Mouse (Mus musculus): ENCODE data around the gene Pip4k2a. TPM values are rescaled to one million over a fixed set of nuclear protein-coding genes. Genes with fewer than 3 reads are reported as not detected.

The Pip4k2a gene
- polyA plus RNA-seq, 1 experiment, result 8.7 TPM

DNA sequence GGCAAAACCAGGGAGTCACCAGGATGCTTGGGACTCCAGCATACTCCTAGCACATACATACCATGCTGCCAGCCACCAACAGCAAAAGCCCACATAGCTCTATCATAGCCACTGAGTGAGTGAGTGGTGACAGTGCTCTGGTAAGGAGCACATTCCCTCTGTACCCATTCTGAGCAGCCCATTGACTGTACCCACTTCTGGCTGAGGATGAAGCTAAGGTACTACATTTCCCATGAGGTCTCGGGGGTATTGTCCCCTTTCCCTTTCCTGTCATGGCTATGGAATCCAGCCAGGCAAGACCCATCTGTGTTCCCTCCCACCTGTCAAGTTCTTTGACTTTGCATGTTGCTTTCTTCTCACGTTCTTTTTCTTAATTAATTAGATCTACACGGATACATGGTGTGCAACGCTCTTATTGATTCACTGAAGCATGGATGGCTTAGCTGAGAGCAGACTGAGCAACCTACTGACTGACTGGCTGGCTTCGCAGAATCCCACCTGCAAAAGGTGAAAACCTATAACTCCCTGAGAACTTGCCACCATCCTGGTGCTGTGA, 149.8 kb downstream of the Pip4k2a start:
- Histone ChIP-seq H3K79me3 (ENCODE audit: low read depth) (no peaks in the 10 kb centered on the region), H3K4me3 (ENCODE audit: insufficient read depth, poor library complexity, severe bottlenecking) (no peak overlapping the region), H3K79me2 (ENCODE audit: control insufficient read depth, insufficient read depth) (no peaks in the 10 kb centered on the region), H3ac (ENCODE audit: control insufficient read depth, insufficient read length, low read depth) (no peak overlapping the region), H3K36me3 (ENCODE audit: control insufficient read depth, insufficient read depth) (peaks cover 16% of the 10 kb centered on the region), H3K27me3 (ENCODE audit: control insufficient read depth, insufficient read depth, insufficient read length) (no peaks in the 10 kb centered on the region)
- TF ChIP-seq FOSL1 (IDR thresholded peaks at IDR 0.05; ENCODE audit: insufficient read depth, low read length, poor library complexity, severe bottlenecking) (no peak), CTCF (IDR thresholded peaks at IDR 0.05; ENCODE audit: control insufficient read depth, insufficient read depth, insufficient read length) (no peak), USF1 (IDR thresholded peaks at IDR 0.05; ENCODE audit: low read depth) (no peak), MAX (IDR thresholded peaks at IDR 0.05) (no peak), CEBPB (IDR thresholded peaks at IDR 0.05; ENCODE audit: low read depth) (no peak), MYOG (IDR thresholded peaks at IDR 0.05; ENCODE audit: control insufficient read depth, extremely low read depth, insufficient read length) (no peak), MYOD1 (IDR thresholded peaks at IDR 0.05; ENCODE audit: control insufficient read depth, insufficient read length, low read depth) (no peak)

DNA sequence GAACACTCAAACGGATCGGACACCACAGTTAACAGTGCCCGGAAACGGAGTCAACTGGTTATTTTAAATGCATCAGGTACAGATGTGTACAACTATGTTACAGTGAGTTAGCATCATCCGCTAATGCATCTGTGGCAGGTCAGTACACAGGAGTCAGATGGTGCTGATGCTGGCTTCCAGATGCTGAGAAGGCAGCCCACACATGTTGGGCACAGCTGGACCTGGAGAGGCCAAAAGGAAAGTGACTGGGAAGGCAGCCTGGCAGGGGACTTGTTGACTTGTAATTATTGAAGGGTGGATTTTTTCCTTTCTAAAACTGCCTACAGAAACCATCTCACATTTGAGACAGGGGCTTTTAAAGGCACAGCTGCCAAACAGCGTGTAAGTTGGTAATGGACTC, 155.4 kb downstream of the Pip4k2a start:
- Histone ChIP-seq H3K36me3 (ENCODE audit: control insufficient read depth, insufficient read depth) (peaks cover 16% of the 10 kb centered on the region), H3ac (ENCODE audit: control insufficient read depth, insufficient read length, low read depth) (no peak overlapping the region), H3K27me3 (ENCODE audit: control insufficient read depth, insufficient read depth, insufficient read length) (no peaks in the 10 kb centered on the region), H3K4me3 (ENCODE audit: insufficient read depth, poor library complexity, severe bottlenecking) (no peak overlapping the region), H3K79me2 (ENCODE audit: control insufficient read depth, insufficient read depth) (no peaks in the 10 kb centered on the region), H3K79me3 (ENCODE audit: low read depth) (no peaks in the 10 kb centered on the region)
- TF ChIP-seq FOSL1 (IDR thresholded peaks at IDR 0.05; ENCODE audit: insufficient read depth, low read length, poor library complexity, severe bottlenecking) (no peak), MYOG (IDR thresholded peaks at IDR 0.05; ENCODE audit: control insufficient read depth, extremely low read depth, insufficient read length) (no peak), USF1 (IDR thresholded peaks at IDR 0.05; ENCODE audit: low read depth) (no peak), CEBPB (IDR thresholded peaks at IDR 0.05; ENCODE audit: low read depth) (no peak), MAX (IDR thresholded peaks at IDR 0.05) (no peak), CTCF (IDR thresholded peaks at IDR 0.05; ENCODE audit: control insufficient read depth, insufficient read depth, insufficient read length) (no peak), MYOD1 (IDR thresholded peaks at IDR 0.05; ENCODE audit: control insufficient read depth, insufficient read length, low read depth) (no peak)

DNA sequence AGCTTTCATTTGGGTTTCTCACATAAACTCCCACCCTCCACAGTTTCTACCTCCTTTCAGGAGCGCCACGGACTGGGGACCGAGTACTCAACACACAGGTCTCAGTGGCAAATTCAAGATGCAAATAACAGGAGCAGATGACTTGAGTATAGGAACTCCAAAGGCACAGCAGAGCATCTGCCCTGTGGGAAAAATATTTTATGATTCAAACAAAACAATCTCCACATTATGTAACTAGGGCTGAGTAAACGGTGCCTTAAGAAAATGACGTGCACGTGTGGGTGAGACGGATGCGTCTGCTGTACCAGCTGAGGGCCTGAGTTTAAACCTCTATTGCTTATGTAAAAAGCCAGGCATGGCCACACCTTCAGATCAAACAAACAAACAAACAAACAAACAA, 156.9 kb downstream of the Pip4k2a start:
- TF ChIP-seq CTCF (IDR thresholded peaks at IDR 0.05; ENCODE audit: control insufficient read depth, insufficient read depth, insufficient read length) (no peak), MYOD1 (IDR thresholded peaks at IDR 0.05; ENCODE audit: control insufficient read depth, insufficient read length, low read depth) (no peak), USF1 (IDR thresholded peaks at IDR 0.05; ENCODE audit: low read depth) (no peak), CEBPB (IDR thresholded peaks at IDR 0.05; ENCODE audit: low read depth) (no peak), MAX (IDR thresholded peaks at IDR 0.05) (no peak), FOSL1 (IDR thresholded peaks at IDR 0.05; ENCODE audit: insufficient read depth, low read length, poor library complexity, severe bottlenecking) (no peak), MYOG (IDR thresholded peaks at IDR 0.05; ENCODE audit: control insufficient read depth, extremely low read depth, insufficient read length) (no peak)
- Histone ChIP-seq H3K4me3 (ENCODE audit: insufficient read depth, poor library complexity, severe bottlenecking) (no peak overlapping the region), H3K79me3 (ENCODE audit: low read depth) (no peaks in the 10 kb centered on the region), H3ac (ENCODE audit: control insufficient read depth, insufficient read length, low read depth) (no peak overlapping the region), H3K27me3 (ENCODE audit: control insufficient read depth, insufficient read depth, insufficient read length) (no peaks in the 10 kb centered on the region), H3K36me3 (ENCODE audit: control insufficient read depth, insufficient read depth) (peaks cover 16% of the 10 kb centered on the region), H3K79me2 (ENCODE audit: control insufficient read depth, insufficient read depth) (no peaks in the 10 kb centered on the region)

DNA sequence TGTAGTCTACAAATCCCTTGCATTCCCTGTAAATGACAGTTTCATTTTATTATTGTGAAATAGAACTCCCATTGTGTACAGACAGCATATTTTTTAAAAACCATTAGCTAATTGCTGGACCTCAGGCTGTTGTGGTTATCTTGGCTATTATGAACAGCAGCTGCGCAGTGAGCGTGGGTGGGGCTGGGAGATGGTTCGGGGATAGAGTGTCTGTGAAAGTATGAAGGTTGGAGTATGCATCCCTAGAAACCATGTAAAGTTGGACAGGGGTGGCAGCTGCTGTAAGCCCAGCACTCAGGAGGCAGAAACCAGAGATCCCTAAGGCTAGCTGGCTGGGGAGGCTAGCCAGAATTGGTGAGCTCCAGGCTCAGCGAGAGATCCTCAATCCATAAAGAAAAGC, 158.4 kb downstream of the Pip4k2a start:
- H3K27me3 ChIP-seq (ENCODE audit: control insufficient read depth, insufficient read depth, insufficient read length), result no peaks in the 10 kb centered on the region
- peaks cover 11% of the 10 kb centered on the region for H3K36me3 ChIP-seq (ENCODE audit: control insufficient read depth, insufficient read depth)
- H3ac ChIP-seq (ENCODE audit: control insufficient read depth, insufficient read length, low read depth), result no peak overlapping the region
- no peak overlapping the region for H3K4me3 ChIP-seq (ENCODE audit: insufficient read depth, poor library complexity, severe bottlenecking)
- no peaks in the 10 kb centered on the region for H3K79me2 ChIP-seq (ENCODE audit: control insufficient read depth, insufficient read depth)
- no peak for TF ChIP-seq CTCF (IDR thresholded peaks at IDR 0.05; ENCODE audit: control insufficient read depth, insufficient read depth, insufficient read length)
- no peak for TF ChIP-seq MYOG (IDR thresholded peaks at IDR 0.05; ENCODE audit: control insufficient read depth, extremely low read depth, insufficient read length)
- peak; percentile 50 for TF ChIP-seq CEBPB (IDR thresholded peaks at IDR 0.05; ENCODE audit: low read depth)
- TF ChIP-seq MYOD1 (IDR thresholded peaks at IDR 0.05; ENCODE audit: control insufficient read depth, insufficient read length, low read depth), result peak; percentile 79
- no peak for TF ChIP-seq USF1 (IDR thresholded peaks at IDR 0.05; ENCODE audit: low read depth)
- no peak for TF ChIP-seq MAX (IDR thresholded peaks at IDR 0.05)
- no peaks in the 10 kb centered on the region for H3K79me3 ChIP-seq (ENCODE audit: low read depth)

DNA sequence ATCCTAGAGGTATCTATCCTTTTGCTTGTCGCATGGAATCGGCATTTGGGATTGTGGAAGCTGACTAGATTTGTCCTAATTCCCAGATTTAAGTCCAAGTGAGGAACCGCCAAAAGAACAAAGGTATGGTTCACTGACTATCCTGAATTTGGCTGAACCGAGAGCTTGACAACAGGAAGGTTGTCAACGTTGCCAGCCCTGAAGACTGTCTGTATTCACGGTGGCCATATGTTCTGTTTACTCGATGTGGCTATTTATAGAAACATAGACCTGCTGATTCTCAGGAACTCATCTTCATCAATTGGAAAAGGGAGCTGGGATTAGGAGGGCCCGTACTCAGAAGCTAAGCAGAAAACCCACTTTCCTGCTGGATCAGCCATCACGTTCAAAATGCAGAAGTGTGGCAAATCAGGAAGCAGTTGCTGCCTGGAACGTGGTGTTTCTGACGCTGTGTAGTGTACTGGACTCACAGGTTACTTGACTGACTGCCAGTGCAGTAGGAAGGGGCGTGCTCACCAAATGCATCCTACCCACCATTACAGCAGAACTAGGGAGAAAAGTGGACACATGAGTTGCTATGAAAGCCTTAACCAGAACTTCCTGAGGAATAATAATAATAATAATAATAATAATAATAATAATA, 162.5 kb downstream of the Pip4k2a start:
- H3K4me3 ChIP-seq (ENCODE audit: insufficient read depth, poor library complexity, severe bottlenecking), result no peak overlapping the region
- H3ac ChIP-seq (ENCODE audit: control insufficient read depth, insufficient read length, low read depth), result no peak overlapping the region
- H3K27me3 ChIP-seq (ENCODE audit: control insufficient read depth, insufficient read depth, insufficient read length), result no peaks in the 10 kb centered on the region
- no peaks in the 10 kb centered on the region for H3K36me3 ChIP-seq (ENCODE audit: control insufficient read depth, insufficient read depth)
- H3K79me2 ChIP-seq (ENCODE audit: control insufficient read depth, insufficient read depth), result no peaks in the 10 kb centered on the region
- TF ChIP-seq MYOG (IDR thresholded peaks at IDR 0.05; ENCODE audit: control insufficient read depth, extremely low read depth, insufficient read length), result no peak
- TF ChIP-seq USF1 (IDR thresholded peaks at IDR 0.05; ENCODE audit: low read depth), result no peak
- no peak for TF ChIP-seq MYOD1 (IDR thresholded peaks at IDR 0.05; ENCODE audit: control insufficient read depth, insufficient read length, low read depth)
- no peak for TF ChIP-seq MAX (IDR thresholded peaks at IDR 0.05)
- TF ChIP-seq FOSL1 (IDR thresholded peaks at IDR 0.05; ENCODE audit: insufficient read depth, low read length, poor library complexity, severe bottlenecking), result no peak
- TF ChIP-seq CTCF (IDR thresholded peaks at IDR 0.05; ENCODE audit: control insufficient read depth, insufficient read depth, insufficient read length), result no peak
- no peak for TF ChIP-seq CEBPB (IDR thresholded peaks at IDR 0.05; ENCODE audit: low read depth)
- H3K79me3 ChIP-seq (ENCODE audit: low read depth), result no peaks in the 10 kb centered on the region

All from C2C12 (cell line).